Mouse (Mus musculus): ENCODE measurements around the gene Tmem131. TPM values are rescaled to one million over a fixed set of nuclear protein-coding genes. Genes with fewer than 3 reads are reported as not detected.
"Not testable (repeated sequence)": the region's sequence is repeated elsewhere in the genome, so short reads cannot be mapped to it uniquely, and the experiment has no call there.

Tmem131 gene
- total and polyA plus RNA-seq, 3 experiments = 51.0 to 298 (median 98.2) TPM

- DNase-seq (ENCODE audit: low spot score) (no peak), ATAC-seq (ENCODE audit: extremely low read depth, insufficient number of reproducible peaks, low FRiP score, poor library complexity, severe bottlenecking) (no peak)
- no peak for TF ChIP-seq GATA1 (IDR thresholded peaks at IDR 0.05; ENCODE audit: borderline replicate concordance, low read length)
- TF ChIP-seq TAL1 (conservative IDR thresholded peaks at IDR 0.05; ENCODE audit: low read depth, low read length) = no peak
- no peak for TF ChIP-seq CTCF (IDR thresholded peaks at IDR 0.05; ENCODE audit: low read depth, low read length)
- TF ChIP-seq GATA2 (IDR thresholded peaks at IDR 0.05; ENCODE audit: borderline replicate concordance, low read depth, low read length) = no peak
- TF ChIP-seq POLR2AphosphoS5 (IDR thresholded peaks at IDR 0.05; ENCODE audit: insufficient replicate concordance, low read depth, low read length) = no peak
- H3K27me3 ChIP-seq (ENCODE audit: insufficient read depth, low read length) = no peaks in the 10 kb centered on the region
- H3K36me3 ChIP-seq (replicated peaks) = peaks cover 90% of the 10 kb centered on the region
- no peak overlapping the region for H3K4me3 ChIP-seq (ENCODE audit: low read depth, low read length)
- no peaks in the 10 kb centered on the region for H3K9me3 ChIP-seq (replicated peaks)
- H3K4me1 ChIP-seq (ENCODE audit: insufficient read depth, low read depth, low read length) = peaks cover 11% of the 10 kb centered on the region
These were observed 112.3 kb downstream of the Tmem131 start for GRCm38 (mm10) chr1:36830913-36831866.

GRCm38 (mm10) chr1:36824356-36824755 lies 119.1 kb downstream of the Tmem131 start:
- DNase-seq (ENCODE audit: low spot score) = no peak
- Histone ChIP-seq H3K4me3 (ENCODE audit: low read depth, low read length) (no peak overlapping the region), H3K9me3 (replicated peaks) (no peaks in the 10 kb centered on the region), H3K27me3 (ENCODE audit: insufficient read depth, low read length) (no peaks in the 10 kb centered on the region), H3K36me3 (replicated peaks) (peaks cover 92% of the 10 kb centered on the region), H3K4me1 (ENCODE audit: insufficient read depth, low read depth, low read length) (no peaks in the 10 kb centered on the region)
- no peak for ATAC-seq (ENCODE audit: extremely low read depth, insufficient number of reproducible peaks, low FRiP score, poor library complexity, severe bottlenecking)
- no peak for TF ChIP-seq POLR2AphosphoS5 (IDR thresholded peaks at IDR 0.05; ENCODE audit: insufficient replicate concordance, low read depth, low read length)
- no peak for TF ChIP-seq GATA2 (IDR thresholded peaks at IDR 0.05; ENCODE audit: borderline replicate concordance, low read depth, low read length)
- TF ChIP-seq GATA1 (IDR thresholded peaks at IDR 0.05; ENCODE audit: borderline replicate concordance, low read length) = no peak
- no peak for TF ChIP-seq TAL1 (conservative IDR thresholded peaks at IDR 0.05; ENCODE audit: low read depth, low read length)
- TF ChIP-seq CTCF (IDR thresholded peaks at IDR 0.05; ENCODE audit: low read depth, low read length) = no peak

GRCm38 (mm10) chr1:36821918-36822317 lies 121.5 kb downstream of the Tmem131 start:
- not testable (repeated sequence) for H3K27me3 ChIP-seq (ENCODE audit: insufficient read depth, low read length); H3K9me3 ChIP-seq (replicated peaks); DNase-seq (ENCODE audit: low spot score); H3K4me3 ChIP-seq (ENCODE audit: low read depth, low read length); ATAC-seq (ENCODE audit: extremely low read depth, insufficient number of reproducible peaks, low FRiP score, poor library complexity, severe bottlenecking); H3K4me1 ChIP-seq (ENCODE audit: insufficient read depth, low read depth, low read length)
- H3K36me3 ChIP-seq (replicated peaks) = peaks cover 94% of the 10 kb centered on the region

- H3K27me3 ChIP-seq (ENCODE audit: insufficient read depth, low read length) = no peaks in the 10 kb centered on the region
- H3K9me3 ChIP-seq (replicated peaks) = no peaks in the 10 kb centered on the region
- H3K36me3 ChIP-seq (replicated peaks) = peaks cover 98% of the 10 kb centered on the region
- no peak overlapping the region for H3K4me3 ChIP-seq (ENCODE audit: low read depth, low read length)
- DNase-seq (ENCODE audit: low spot score) = no peak
- peaks cover 16% of the 10 kb centered on the region for H3K4me1 ChIP-seq (ENCODE audit: insufficient read depth, low read depth, low read length)
- TF ChIP-seq TAL1 (conservative IDR thresholded peaks at IDR 0.05; ENCODE audit: low read depth, low read length) = no peak
- no peak for TF ChIP-seq GATA2 (IDR thresholded peaks at IDR 0.05; ENCODE audit: borderline replicate concordance, low read depth, low read length)
- TF ChIP-seq GATA1 (IDR thresholded peaks at IDR 0.05; ENCODE audit: borderline replicate concordance, low read length) = no peak
- TF ChIP-seq CTCF (IDR thresholded peaks at IDR 0.05; ENCODE audit: low read depth, low read length) = no peak
- TF ChIP-seq POLR2AphosphoS5 (IDR thresholded peaks at IDR 0.05; ENCODE audit: insufficient replicate concordance, low read depth, low read length) = no peak
- ATAC-seq (ENCODE audit: extremely low read depth, insufficient number of reproducible peaks, low FRiP score, poor library complexity, severe bottlenecking) = no peak
These were observed 128.3 kb downstream of the Tmem131 start for GRCm38 (mm10) chr1:36815166-36815565.

GRCm38 (mm10) chr1:36814271-36814903 lies 129.1 kb downstream of the Tmem131 start:
- Histone ChIP-seq H3K27me3 (ENCODE audit: insufficient read depth, low read length) (no peaks in the 10 kb centered on the region), H3K9me3 (replicated peaks) (no peaks in the 10 kb centered on the region), H3K4me1 (ENCODE audit: insufficient read depth, low read depth, low read length) (peaks cover 16% of the 10 kb centered on the region), H3K4me3 (ENCODE audit: low read depth, low read length) (no peak overlapping the region), H3K36me3 (replicated peaks) (peaks cover 98% of the 10 kb centered on the region)
- TF ChIP-seq POLR2AphosphoS5 (IDR thresholded peaks at IDR 0.05; ENCODE audit: insufficient replicate concordance, low read depth, low read length) = no peak
- TF ChIP-seq GATA1 (IDR thresholded peaks at IDR 0.05; ENCODE audit: borderline replicate concordance, low read length) = no peak
- TF ChIP-seq GATA2 (IDR thresholded peaks at IDR 0.05; ENCODE audit: borderline replicate concordance, low read depth, low read length) = no peak
- TF ChIP-seq CTCF (IDR thresholded peaks at IDR 0.05; ENCODE audit: low read depth, low read length) = no peak
- ATAC-seq (ENCODE audit: extremely low read depth, insufficient number of reproducible peaks, low FRiP score, poor library complexity, severe bottlenecking) = no peak
- no peak for DNase-seq (ENCODE audit: low spot score)

GRCm38 (mm10) chr1:36813415-36813814 lies 130.1 kb downstream of the Tmem131 start:
- H3K9me3 ChIP-seq (replicated peaks) = no peaks in the 10 kb centered on the region
- peaks cover 98% of the 10 kb centered on the region for H3K36me3 ChIP-seq (replicated peaks)
- no peak for ATAC-seq (ENCODE audit: extremely low read depth, insufficient number of reproducible peaks, low FRiP score, poor library complexity, severe bottlenecking)
- no peaks in the 10 kb centered on the region for H3K27me3 ChIP-seq (ENCODE audit: insufficient read depth, low read length)
- no peak overlapping the region for H3K4me3 ChIP-seq (ENCODE audit: low read depth, low read length)
- no peak for TF ChIP-seq TAL1 (conservative IDR thresholded peaks at IDR 0.05; ENCODE audit: low read depth, low read length)
- no peak for TF ChIP-seq CTCF (IDR thresholded peaks at IDR 0.05; ENCODE audit: low read depth, low read length)
- no peak for TF ChIP-seq GATA2 (IDR thresholded peaks at IDR 0.05; ENCODE audit: borderline replicate concordance, low read depth, low read length)
- no peak for TF ChIP-seq POLR2AphosphoS5 (IDR thresholded peaks at IDR 0.05; ENCODE audit: insufficient replicate concordance, low read depth, low read length)
- TF ChIP-seq GATA1 (IDR thresholded peaks at IDR 0.05; ENCODE audit: borderline replicate concordance, low read length) = no peak
- DNase-seq (ENCODE audit: low spot score) = no peak
- peaks cover 12% of the 10 kb centered on the region for H3K4me1 ChIP-seq (ENCODE audit: insufficient read depth, low read depth, low read length)

All from G1E (cell line).